Mouse (Mus musculus): ENCODE data around the gene Stpg3. TPM values are rescaled to one million over a fixed set of nuclear protein-coding genes. Genes with fewer than 3 reads are reported as not detected.

The Stpg3 gene
- polyA plus RNA-seq, 1 experiment from 2014 or later, result 0.15 TPM

GRCm38 (mm10) chr2:25234551-25235220, 20.2 kb upstream of the Stpg3 start:
- WGBS, result 65% methylated on average over 5 of the region's 5 CpGs
- Histone ChIP-seq H3K4me2 (no peak overlapping the region), H3K27ac (no peak overlapping the region), H3K9ac (no peak overlapping the region), H3K27me3 (peaks cover 39% of the 10 kb centered on the region), H3K36me3 (no peaks in the 10 kb centered on the region), H3K4me3 (no peak overlapping the region), H3K4me1 (no peaks in the 10 kb centered on the region), H3K9me3 (no peaks in the 10 kb centered on the region)
- no peak for ATAC-seq (ENCODE audit: insufficient number of reproducible peaks, insufficient read depth, low FRiP score, low TSS enrichment, low read depth)

DNA sequence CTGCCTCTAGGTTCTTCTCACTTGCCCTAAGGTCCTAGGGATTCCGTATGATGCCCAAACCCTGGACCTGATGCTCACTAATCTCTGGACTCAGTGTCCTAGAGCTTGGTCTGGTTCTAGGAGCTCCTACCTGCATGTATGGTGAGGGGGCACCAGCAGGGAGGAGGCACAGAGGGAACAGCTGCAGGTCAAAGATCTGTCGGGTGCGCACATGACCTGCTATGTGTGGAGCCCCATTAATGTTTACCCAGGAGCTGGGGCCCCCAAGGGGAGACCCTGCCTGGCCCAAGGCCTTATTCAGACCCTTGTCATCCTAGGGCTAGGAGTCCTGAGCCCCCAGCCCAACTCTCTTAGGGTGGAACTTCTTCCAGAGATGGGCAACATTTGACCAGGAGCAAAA, 19.6 kb upstream of the Stpg3 start, which contains the start of gene Slc34a3:
TSS of gene Slc34a3 (minus strand) at position 315 of the 400 bp plus-strand sequence.
- Histone ChIP-seq H3K27me3 (peaks cover 39% of the 10 kb centered on the region), H3K9me3 (no peaks in the 10 kb centered on the region), H3K4me3 (no peak within 1 kb of the TSS), H3K27ac (no peak within 1 kb of the TSS), H3K4me1 (no peaks in the 10 kb centered on the region), H3K36me3 (no peaks in the 10 kb centered on the region), H3K9ac (no peak within 1 kb of the TSS), H3K4me2 (no peak within 1 kb of the TSS)
- ATAC-seq (ENCODE audit: insufficient number of reproducible peaks, insufficient read depth, low FRiP score, low TSS enrichment, low read depth), result no peak
- whole genome bisulfite sequencing, result 91% methylated on average over 3 of the region's 3 CpGs

DNA sequence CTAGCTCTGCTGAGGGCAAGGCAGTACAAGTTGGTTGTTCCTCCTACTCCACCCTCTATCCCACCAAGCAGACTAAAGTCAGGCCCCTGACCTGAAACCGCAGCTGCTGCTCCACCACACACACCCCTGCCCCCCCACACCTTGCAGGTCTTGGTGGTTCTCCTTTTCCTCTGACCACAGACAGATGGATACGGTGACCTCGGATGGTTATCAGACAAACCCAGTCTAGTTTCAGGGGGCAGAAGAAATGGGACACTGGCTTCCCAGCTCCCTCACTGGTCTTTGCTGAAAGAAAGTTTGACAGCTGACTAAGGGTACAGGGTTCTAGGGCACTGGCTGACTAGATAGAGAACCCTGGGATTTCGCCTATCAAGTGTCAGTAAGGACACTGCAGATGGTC, 19.0 kb upstream of the Stpg3 start:
- Histone ChIP-seq H3K9me3 (no peaks in the 10 kb centered on the region), H3K36me3 (no peaks in the 10 kb centered on the region), H3K4me3 (no peak overlapping the region), H3K27me3 (peaks cover 39% of the 10 kb centered on the region), H3K4me1 (peaks cover 5% of the 10 kb centered on the region; the same call in 1 of the 2 replicates), H3K4me2 (no peak overlapping the region), H3K9ac (no peak overlapping the region), H3K27ac (no peak overlapping the region)
- WGBS, result 74% methylated on average over 4 of the region's 4 CpGs
- no peak for ATAC-seq (ENCODE audit: insufficient number of reproducible peaks, insufficient read depth, low FRiP score, low TSS enrichment, low read depth)

DNA sequence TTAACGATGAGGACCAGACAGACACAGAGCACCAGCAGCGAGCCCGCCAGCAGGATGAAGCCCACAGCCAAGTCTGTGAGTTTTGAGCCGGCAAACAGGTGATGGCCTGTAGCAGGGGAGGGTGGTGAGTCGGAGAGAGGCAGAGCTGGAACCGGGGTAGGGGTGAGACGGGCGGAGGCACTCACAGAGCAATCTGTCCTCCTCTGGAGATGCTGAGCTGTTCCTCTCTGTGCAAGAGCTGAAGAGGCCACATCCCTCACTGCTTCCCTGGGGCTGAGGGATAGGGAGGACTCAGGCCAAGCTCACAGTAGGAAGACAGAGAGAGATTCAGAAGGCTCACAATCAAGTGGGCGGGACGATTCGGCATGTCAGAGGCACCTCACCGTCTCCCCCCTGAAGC, 16.6 kb upstream of the Stpg3 start:
- Histone ChIP-seq H3K27ac (no peak overlapping the region), H3K4me3 (no peak overlapping the region), H3K27me3 (peaks cover 31% of the 10 kb centered on the region), H3K4me2 (no peak overlapping the region), H3K36me3 (no peaks in the 10 kb centered on the region), H3K9me3 (no peaks in the 10 kb centered on the region), H3K9ac (no peak overlapping the region), H3K4me1 (peaks cover 11% of the 10 kb centered on the region; the same call in 1 of the 2 replicates)
- ATAC-seq (ENCODE audit: insufficient number of reproducible peaks, insufficient read depth, low FRiP score, low TSS enrichment, low read depth), result no peak
- WGBS, result 47% methylated on average over 12 of the region's 12 CpGs

DNA sequence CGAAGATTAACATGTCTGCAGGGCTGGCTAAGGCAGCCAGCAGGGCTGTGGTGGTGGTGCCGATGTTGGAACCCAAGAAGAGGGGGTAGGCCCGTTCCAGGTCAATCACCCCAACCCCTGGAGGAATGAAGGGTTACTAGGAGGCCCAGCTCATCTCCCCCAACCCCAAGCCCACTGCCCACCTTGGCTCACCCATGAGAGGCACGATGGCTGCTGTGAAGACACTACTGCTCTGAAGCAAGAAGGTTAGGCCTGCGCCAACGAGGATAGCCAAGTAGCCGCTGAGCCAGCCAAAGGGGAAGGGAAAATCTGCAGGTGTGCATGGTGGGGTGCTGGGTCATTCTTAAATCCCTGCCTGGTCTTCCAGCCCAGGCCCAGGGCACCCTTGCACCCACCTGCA, 16.1 kb upstream of the Stpg3 start:
- 0 out of 2 replicates have a peak overlapping the region, but pooled peaks have one; percentile 11 for H3K9ac ChIP-seq
- no peak overlapping the region for H3K4me2 ChIP-seq
- no peak for ATAC-seq (ENCODE audit: insufficient number of reproducible peaks, insufficient read depth, low FRiP score, low TSS enrichment, low read depth)
- H3K4me1 ChIP-seq, result peaks cover 14% of the 10 kb centered on the region; the same call in 1 of the 2 replicates
- WGBS, result 80% methylated on average over 7 of the region's 7 CpGs
- H3K36me3 ChIP-seq, result no peaks in the 10 kb centered on the region
- no peaks in the 10 kb centered on the region for H3K9me3 ChIP-seq
- peaks cover 29% of the 10 kb centered on the region for H3K27me3 ChIP-seq
- H3K27ac ChIP-seq, result no peak overlapping the region
- H3K4me3 ChIP-seq, result no peak overlapping the region

- Histone ChIP-seq H3K9me3 (no peaks in the 10 kb centered on the region), H3K9ac (no peak overlapping the region), H3K36me3 (no peaks in the 10 kb centered on the region), H3K4me1 (peaks cover 17% of the 10 kb centered on the region; the same call in 1 of the 2 replicates), H3K4me2 (no peak overlapping the region), H3K4me3 (no peak overlapping the region), H3K27me3 (peaks cover 25% of the 10 kb centered on the region), H3K27ac (no peak overlapping the region)
- 78% methylated on average over 5 of the region's 5 CpGs for WGBS
- no peak for ATAC-seq (ENCODE audit: insufficient number of reproducible peaks, insufficient read depth, low FRiP score, low TSS enrichment, low read depth)
Measured at GRCm38 (mm10) chr2:25229582-25229981, 15.1 kb upstream of the Stpg3 start.

GRCm38 (mm10) chr2:25228995-25229530, 14.6 kb upstream of the Stpg3 start:
- 69% methylated on average over 6 of the region's 6 CpGs for WGBS
- H3K27me3 ChIP-seq, result peaks cover 22% of the 10 kb centered on the region
- ATAC-seq (ENCODE audit: insufficient number of reproducible peaks, insufficient read depth, low FRiP score, low TSS enrichment, low read depth), result no peak
- no peak overlapping the region for H3K9ac ChIP-seq
- H3K9me3 ChIP-seq, result no peaks in the 10 kb centered on the region
- peaks cover 17% of the 10 kb centered on the region; the same call in 1 of the 2 replicates for H3K4me1 ChIP-seq
- no peak overlapping the region for H3K4me3 ChIP-seq
- no peaks in the 10 kb centered on the region for H3K36me3 ChIP-seq
- peak overlapping the region; percentile 53 for H3K4me2 ChIP-seq
- H3K27ac ChIP-seq, result no peak overlapping the region

- peak overlapping the region; percentile 51; the same call in 1 of the 2 replicates for H3K27ac ChIP-seq
- H3K9ac ChIP-seq, result peak overlapping the region; percentile 40; the same call in 1 of the 2 replicates
- under 1% methylated on average over 7 of the region's 7 CpGs for WGBS
- peaks cover 21% of the 10 kb centered on the region for H3K4me1 ChIP-seq
- no peaks in the 10 kb centered on the region for H3K36me3 ChIP-seq
- H3K4me3 ChIP-seq, result peak overlapping the region; percentile 27
- peaks cover 22% of the 10 kb centered on the region for H3K27me3 ChIP-seq
- no peaks in the 10 kb centered on the region for H3K9me3 ChIP-seq
- peak overlapping the region; percentile 53 for H3K4me2 ChIP-seq
- no peak for ATAC-seq (ENCODE audit: insufficient number of reproducible peaks, insufficient read depth, low FRiP score, low TSS enrichment, low read depth)
Measured at GRCm38 (mm10) chr2:25228431-25228889, 14.0 kb upstream of the Stpg3 start.

GRCm38 (mm10) chr2:25227406-25227805, 13.0 kb upstream of the Stpg3 start:
- Histone ChIP-seq H3K36me3 (no peaks in the 10 kb centered on the region), H3K9ac (no peak overlapping the region), H3K4me2 (no peak overlapping the region), H3K27me3 (peaks cover 13% of the 10 kb centered on the region; the same call in 1 of the 2 replicates), H3K9me3 (no peaks in the 10 kb centered on the region), H3K27ac (no peak overlapping the region), H3K4me1 (peaks cover 25% of the 10 kb centered on the region), H3K4me3 (no peak overlapping the region)
- ATAC-seq (ENCODE audit: insufficient number of reproducible peaks, insufficient read depth, low FRiP score, low TSS enrichment, low read depth), result no peak
- WGBS, result 91% methylated on average over 4 of the region's 4 CpGs

- ATAC-seq (ENCODE audit: insufficient number of reproducible peaks, insufficient read depth, low FRiP score, low TSS enrichment, low read depth), result no peak
- Histone ChIP-seq H3K4me2 (no peak overlapping the region), H3K27me3 (peaks cover 13% of the 10 kb centered on the region; the same call in 1 of the 2 replicates), H3K36me3 (peaks cover 2% of the 10 kb centered on the region), H3K9me3 (no peaks in the 10 kb centered on the region), H3K27ac (no peak overlapping the region), H3K4me3 (no peak overlapping the region), H3K4me1 (peaks cover 25% of the 10 kb centered on the region), H3K9ac (no peak overlapping the region)
- WGBS, result 74% methylated on average over 5 of the region's 5 CpGs
Measured at GRCm38 (mm10) chr2:25226864-25227263, 12.4 kb upstream of the Stpg3 start.

- 69% methylated on average over 8 of the region's 8 CpGs for WGBS
- peak overlapping the region; percentile 88 for H3K4me3 ChIP-seq
- no peak for ATAC-seq (ENCODE audit: insufficient number of reproducible peaks, insufficient read depth, low FRiP score, low TSS enrichment, low read depth)
- no peaks in the 10 kb centered on the region for H3K9me3 ChIP-seq
- H3K4me1 ChIP-seq, result peaks cover 25% of the 10 kb centered on the region
- H3K4me2 ChIP-seq, result peak overlapping the region; percentile 56
- peaks cover 5% of the 10 kb centered on the region; the same call in 1 of the 2 replicates for H3K27me3 ChIP-seq
- peaks cover 9% of the 10 kb centered on the region for H3K36me3 ChIP-seq
- no peak overlapping the region for H3K9ac ChIP-seq
- peak overlapping the region; percentile 99 for H3K27ac ChIP-seq
Measured at GRCm38 (mm10) chr2:25225811-25226379, 11.5 kb upstream of the Stpg3 start.
